ENCODE assay signal across 15 mouse cellular contexts in genomic region chr15:84702391-84703345, GRCm38 (mm10). TPM values are rescaled to one million over a fixed set of nuclear protein-coding genes. Genes with fewer than 3 reads are reported as not detected.
DNase-seq lines count a peak whose midpoint lies in the region; ATAC-seq and TF ChIP-seq lines count a peak whose summit lies in the region.
"Had no signal": no experiment of that assay in that cellular context is flagged by ENCODE, and none has a peak within 500 bp of the region (broad histone marks: within the 10 kb centered on the region; RNA-seq: fewer than 3 reads in every experiment).

No protein-coding gene starts in this region.

- H3K4me1 ChIP-seq in lung, postnatal 0 days (ENCODE audit: insufficient read depth, low read depth, low read length) = no peaks in the 10 kb centered on the region
- H3K4me1 ChIP-seq: megakaryocyte, embryonic 14.5 days had no signal

- TF ChIP-seq EP300 in lung, postnatal 0 days (IDR thresholded peaks at IDR 0.05) = no peak

- H3K4me2 ChIP-seq in lung, postnatal 0 days (replicated peaks; ENCODE audit: low read depth, low read length) = no peak overlapping the region
- H3K4me2 ChIP-seq: embryonic facial prominence, embryonic 13.5 days; limb, embryonic 15.5 days; neural tube, embryonic 13.5 days had no signal

- H3K36me3 ChIP-seq in lung, postnatal 0 days (ENCODE audit: insufficient read depth, low read length) = 0 out of 2 replicates have a peak, but pooled peaks cover 5% of the 10 kb centered on the region

- no peak for TF ChIP-seq CTCF in lung, postnatal 0 days (IDR thresholded peaks at IDR 0.05)
- TF ChIP-seq CTCF in gastrocnemius, adult 2 months (IDR thresholded peaks at IDR 0.05) = no peak

- no peak overlapping the region for H3K9ac ChIP-seq in lung, postnatal 0 days (replicated peaks; ENCODE audit: low read depth)
- H3K9ac ChIP-seq: embryonic facial prominence, embryonic 13.5 days; limb, embryonic 15.5 days; neural tube, embryonic 13.5 days had no signal

- H3K9me3 ChIP-seq in lung, postnatal 0 days (ENCODE audit: low read length) = no peaks in the 10 kb centered on the region
- H3K9me3 ChIP-seq: embryonic facial prominence, embryonic 13.5 days; hindbrain, embryonic 10.5 days; limb, embryonic 15.5 days; megakaryocyte, embryonic 14.5 days; neural tube, embryonic 13.5 days had no signal

- H3K4me3 ChIP-seq in lung, postnatal 0 days (ENCODE audit: low read depth, low read length) = no peak overlapping the region
- H3K4me3 ChIP-seq in gastrocnemius, adult 2 months = no peak overlapping the region
- H3K4me3 ChIP-seq: embryonic facial prominence, embryonic 13.5 days; hindbrain, embryonic 10.5 days; limb, embryonic 15.5 days; megakaryocyte, embryonic 14.5 days; neural tube, embryonic 13.5 days had no signal

- peak; percentile 50 for DNase-seq in kidney, adult 11 months
- no peak for DNase-seq in kidney, adult 18-20 months
- DNase-seq in lung, postnatal 36 days = peak; percentile 34
- no peak for DNase-seq in lung, postnatal 0 days (ENCODE audit: low spot score)
- DNase-seq in gastrocnemius, adult 2 months = peak; percentile 65
- peak; percentile 68 for DNase-seq in gastrocnemius, postnatal 25 days
- no peak for DNase-seq in neural tube, embryonic 10.5 days (ENCODE audit: extremely low spot score, low spot score)

- ATAC-seq in lung, postnatal 0 days = no peak
- ATAC-seq: forebrain, embryonic 16.5 days had no signal

- no peak overlapping the region for H3K27ac ChIP-seq in lung, postnatal 0 days (ENCODE audit: low read length)
- peak overlapping the region; percentile 72 for H3K27ac ChIP-seq in gastrocnemius, adult 2 months
- H3K27ac ChIP-seq: embryonic facial prominence, embryonic 13.5 days; hindbrain, embryonic 10.5 days; limb, embryonic 15.5 days; neural tube, embryonic 13.5 days had no signal

- no peaks in the 10 kb centered on the region for H3K27me3 ChIP-seq in lung, postnatal 0 days (replicated peaks; ENCODE audit: insufficient read depth, low read length)
- H3K27me3 ChIP-seq: embryonic facial prominence, embryonic 13.5 days; limb, embryonic 15.5 days; neural tube, embryonic 13.5 days had no signal

- 83% methylated on average over 28 of the region's 29 CpGs for WGBS in lung, postnatal 0 days

- intact Hi-C loops in gastrocnemius, adult 2 months (cut with DNase I) = no loop called here

RNA-seq across cellular contexts. Expression of gene Arhgap8, which starts 17.2 kb away (rescaled TPM):
- polyA plus RNA-seq in lung, postnatal 0 days (2015; fragmentation: Nextera tagmentation; extraction: Ambion mirVana) = 15.9 and 19.4 TPM in 2 replicates
- total RNA-seq in gastrocnemius, adult 2 months (2021) = under 1 TPM in 1 of 2 experiments, not detected in 1; 0.25 TPM
- total RNA-seq in gastrocnemius, postnatal 25 days (2021) = under 1 TPM in 1 of 2 experiments, not detected in 1; 0.83 TPM
- total RNA-seq: MEL; monocyte, adult 5-6 weeks had no signal

RNA-seq across cellular contexts. Expression of gene Prr5, which starts 33.2 kb away (rescaled TPM):
- polyA plus RNA-seq in lung, postnatal 0 days (2015; fragmentation: Nextera tagmentation; extraction: Ambion mirVana) = 8.8 and 9.2 TPM in 2 replicates
- total RNA-seq in gastrocnemius, adult 2 months (2021) = 1 to 10 TPM; 3.0 to 4.3 TPM
- 1 to 10 TPM; 3.9 to 4.1 TPM for total RNA-seq in gastrocnemius, postnatal 25 days (2021)
- total RNA-seq: MEL had no signal

Comparison
In these comparisons a context has a peak if more than half of its experiments do, and no peak if none do; other contexts are left out.
1. DNase-seq: peak in kidney, adult 11 months (single experiment), lung, postnatal 36 days (single experiment), gastrocnemius, adult 2 months (single experiment) and gastrocnemius, postnatal 25 days (single experiment); none in kidney, adult 18-20 months (single experiment), lung, postnatal 0 days (single experiment) and neural tube, embryonic 10.5 days (single experiment).